Mouse (Mus musculus) myocyte (in vitro differentiated cells): Measurements from ENCODE around the gene Gvin1.
"Not testable (repeated sequence)": the region's sequence is repeated elsewhere in the genome, so short reads cannot be mapped to it uniquely, and the experiment has no call there.

ENCODE experiments used
- CEBPB ChIP-seq: IDR thresholded peaks from 2 replicates; pipeline ENCODE4 v1.6.1; 2011; ENCODE audit warnings: mild to moderate bottlenecking, moderate library complexity; ENCODE audit not compliant: poor library complexity, insufficient read depth, severe bottlenecking
- E2F4 ChIP-seq: IDR thresholded peaks from one replicate; pipeline ENCODE4 v1.6.1; 2011; ENCODE audit warnings: mild to moderate bottlenecking, control low read depth, moderate library complexity; ENCODE audit not compliant: insufficient read depth
- MAX ChIP-seq: IDR thresholded peaks from one replicate; pipeline ENCODE4 v1.6.1; 2011; ENCODE audit warnings: low read depth, mild to moderate bottlenecking, control low read depth
- MYOD1 ChIP-seq, 3 experiments: IDR thresholded peaks; one replicate each; pipeline ENCODE4 v1.6.1; 2011; ENCODE audit warnings: control low read depth in 2 of 3, low read depth in 2 of 3, mild to moderate bottlenecking in 2 of 3, moderate library complexity in 1 of 3; ENCODE audit not compliant: insufficient read length in 2 of 3, control insufficient read depth in 1 of 3
- POLR2A ChIP-seq: IDR thresholded peaks from one replicate; pipeline ENCODE4 v1.6.1; 2011; ENCODE audit warnings: low read depth, mild to moderate bottlenecking, control low read depth, moderate library complexity; ENCODE audit not compliant: insufficient read length
- POLR2AphosphoS2 ChIP-seq: IDR thresholded peaks from one replicate; pipeline ENCODE4 v1.6.1; 2011; ENCODE audit warnings: low read depth, control low read depth; ENCODE audit not compliant: insufficient read length
- REST ChIP-seq: IDR thresholded peaks from one replicate; pipeline ENCODE4 v1.6.1; 2011; ENCODE audit warnings: mild to moderate bottlenecking, control low read depth, moderate library complexity; ENCODE audit not compliant: insufficient read depth, insufficient read length
- SRF ChIP-seq: IDR thresholded peaks from one replicate; pipeline ENCODE4 v1.6.1; 2011; ENCODE audit warnings: low read depth; ENCODE audit not compliant: control insufficient read depth, insufficient read length
- USF1 ChIP-seq: IDR thresholded peaks from one replicate; pipeline ENCODE4 v1.6.1; 2011; ENCODE audit warnings: low read depth, mild to moderate bottlenecking, control low read depth, moderate library complexity

- not testable (repeated sequence) for TF ChIP-seq E2F4; POLR2A; MAX; REST; SRF; POLR2AphosphoS2; CEBPB; USF1; MYOD1 (IDR thresholded peaks at IDR 0.05; ENCODE audit: control insufficient read depth in 1 of 3, insufficient read length in 2 of 3, low read depth in 2 of 3)
Measured at GRCm38 (mm10) chr7:106141128-106141895, 73.8 kb downstream of the Gvin1 start.
